Mouse (Mus musculus): ENCODE measurements at regions not wholly inside any gene's neighbourhood (a gene's known extent, or its start where the extent isn't known, plus 50 kb on each side); places are given as distances from the start of the nearest gene placed in this dataset.
A peak's percentile ranks its signal among the peaks of the same experiment; 100 is the strongest.

DNA sequence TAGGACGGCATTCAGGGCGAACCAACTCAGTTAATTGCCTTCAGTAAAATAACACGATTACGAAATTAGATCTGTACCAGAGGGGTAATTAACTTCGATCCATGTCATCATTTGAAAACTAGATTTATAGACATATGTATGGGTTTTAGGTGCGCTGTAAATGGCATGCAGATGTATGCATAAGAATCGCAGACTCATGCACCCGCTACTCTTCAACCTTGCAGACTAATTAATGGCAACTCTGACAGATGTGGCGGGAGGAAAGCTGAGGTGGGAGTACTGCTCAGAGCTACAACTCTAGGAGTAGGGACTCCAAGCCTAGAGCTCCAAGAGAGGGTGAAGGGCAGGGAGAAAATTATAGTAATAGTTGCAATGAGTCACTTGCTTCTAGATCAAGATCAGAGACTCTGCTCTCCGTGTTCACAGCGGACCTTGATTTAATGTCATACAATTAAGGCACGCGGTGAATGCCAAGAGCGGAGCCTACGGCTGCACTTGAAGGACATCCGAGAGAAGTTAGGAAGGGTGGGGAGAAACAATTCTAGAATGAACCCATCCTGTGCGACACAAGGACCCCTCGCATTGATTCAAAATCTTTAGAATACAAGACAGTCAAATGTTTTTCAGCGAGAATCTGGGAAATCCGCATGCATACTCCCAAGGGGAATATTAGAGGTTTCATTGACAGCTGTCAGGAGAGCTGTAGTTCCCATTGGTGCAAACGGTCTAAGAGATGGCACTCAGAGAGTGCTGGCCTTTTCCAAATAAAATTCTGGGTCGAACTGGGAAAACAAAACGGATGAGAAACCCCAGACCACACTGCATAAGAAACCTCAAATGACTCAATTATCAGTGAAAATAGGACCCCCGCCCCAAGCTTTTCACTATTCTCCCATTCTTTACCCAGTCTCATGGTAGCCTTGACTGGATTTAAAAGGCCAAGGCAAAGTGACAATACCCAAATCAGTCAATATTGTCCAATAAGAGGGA lies 152.6 kb upstream of the Cypt12 start:
- DNase-seq: peak; percentile 43

DNA sequence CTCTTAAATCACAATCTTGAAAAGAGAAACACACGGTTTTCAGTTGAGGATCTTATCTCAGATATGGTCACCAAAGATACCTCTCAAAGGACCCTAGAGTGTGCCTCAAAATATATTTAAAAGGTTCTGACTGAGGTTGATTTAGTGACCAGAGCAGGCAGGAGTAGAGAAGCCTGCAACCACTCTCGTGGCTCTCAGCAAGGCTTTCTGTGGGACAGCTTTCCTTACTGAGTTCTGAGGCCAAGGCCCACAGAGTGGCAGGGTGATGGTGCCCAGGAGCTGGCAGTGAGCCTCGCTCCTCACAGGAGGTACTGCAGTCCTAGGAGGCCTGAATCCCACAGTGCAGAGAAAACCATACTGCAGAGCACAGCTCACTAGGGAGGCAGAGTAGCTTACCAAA lies 151.4 kb upstream of the Cypt12 start:
- peak; percentile 49 for DNase-seq

DNA sequence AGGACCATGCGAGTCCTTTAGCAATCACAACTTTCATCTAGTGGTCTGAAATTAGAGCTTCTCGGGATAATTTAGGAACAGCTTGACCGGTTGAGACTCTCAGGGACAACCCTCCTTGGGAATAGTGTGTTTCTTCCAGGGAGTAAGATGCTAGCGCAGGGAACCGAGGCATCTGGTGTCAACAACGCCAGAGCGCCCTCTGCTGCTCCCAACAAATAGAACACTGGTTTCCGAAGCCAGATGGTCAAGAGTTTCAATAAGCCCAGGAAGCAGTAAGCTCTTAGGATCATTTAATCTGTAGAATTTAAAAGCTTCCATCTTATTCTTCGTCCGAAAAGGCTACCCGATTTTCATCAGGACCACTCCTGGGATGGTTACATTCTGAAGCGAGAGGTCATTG lies 149.8 kb upstream of the Cypt12 start:
- peak; percentile 88 for DNase-seq

DNA sequence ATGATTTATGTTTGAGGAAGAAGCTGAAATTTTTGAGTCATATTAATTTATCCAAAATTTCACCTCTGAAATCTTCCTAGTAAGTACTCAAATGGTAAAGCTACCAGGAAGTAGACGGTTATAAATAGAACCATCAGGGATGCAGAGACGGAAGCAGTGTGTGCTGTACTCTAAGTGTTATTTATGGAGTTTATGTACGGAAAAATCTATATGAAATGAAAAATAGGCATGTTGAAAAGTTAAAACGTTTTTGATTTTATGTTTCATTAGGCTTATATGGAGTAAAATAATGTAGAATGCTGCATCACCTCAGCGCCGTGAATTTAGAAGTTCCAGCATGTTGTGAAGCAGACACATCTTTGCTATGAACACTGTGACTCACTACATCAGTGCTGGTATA lies 149.1 kb upstream of the Cypt12 start:
- no peak for DNase-seq

DNA sequence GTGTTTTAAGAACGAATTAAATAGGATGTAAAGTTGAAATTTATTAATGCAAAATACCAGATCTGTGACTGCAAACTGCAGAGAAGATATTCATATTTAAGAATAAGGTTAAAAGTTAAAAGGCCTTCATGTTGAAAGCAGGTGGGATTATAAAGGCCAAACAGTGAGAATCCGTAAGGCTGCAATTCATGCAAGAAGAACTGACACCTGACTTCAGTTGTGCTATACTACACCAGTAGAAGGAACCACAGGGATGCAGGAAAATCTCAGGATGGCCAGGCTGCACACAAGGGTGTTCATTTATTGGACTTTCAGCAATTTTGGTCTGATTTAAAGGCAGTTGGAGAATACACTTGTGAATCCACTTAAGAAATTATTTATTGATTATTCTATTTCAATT lies 147.4 kb upstream of the Cypt12 start:
- no peak for DNase-seq

DNA sequence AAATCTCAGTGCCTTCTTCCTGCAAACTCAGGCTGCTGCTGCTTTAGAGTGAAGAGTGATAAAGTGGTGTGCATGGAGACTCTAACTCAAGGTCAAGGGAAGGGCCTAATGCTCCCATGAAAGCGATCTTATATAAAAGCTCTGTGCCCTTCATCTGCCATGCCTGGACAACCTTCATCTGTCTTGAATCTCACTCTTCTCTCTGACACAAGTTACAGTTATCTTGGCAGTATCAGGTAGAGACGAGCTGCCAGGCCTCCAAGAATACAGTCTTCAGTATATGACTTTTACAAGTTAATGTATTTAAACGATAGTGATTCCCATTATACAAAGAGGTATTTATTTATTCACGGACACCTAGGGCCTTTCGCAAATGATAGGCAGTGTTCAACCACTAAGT lies 146.7 kb upstream of the Cypt12 start:
- no peak for DNase-seq

DNA sequence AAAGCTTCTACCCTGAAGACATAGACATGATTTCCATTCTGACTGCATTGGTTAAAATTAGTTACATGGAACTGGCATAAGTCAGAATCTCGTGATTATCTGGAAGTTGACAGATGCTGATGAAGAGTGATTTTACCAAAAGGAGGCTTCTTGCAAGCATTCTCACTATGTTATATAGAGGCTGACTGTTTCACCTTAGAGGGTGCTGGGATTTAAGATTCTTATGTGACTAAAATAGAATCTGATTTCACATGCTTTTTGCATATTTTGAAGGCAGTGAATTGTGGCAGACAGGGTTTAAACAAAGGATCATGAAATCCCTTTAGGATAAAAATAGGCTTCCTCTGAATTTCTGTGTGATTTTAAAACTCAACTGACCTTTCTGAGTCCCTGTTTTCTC lies 143.0 kb upstream of the Cypt12 start:
- DNase-seq: no peak

DNA sequence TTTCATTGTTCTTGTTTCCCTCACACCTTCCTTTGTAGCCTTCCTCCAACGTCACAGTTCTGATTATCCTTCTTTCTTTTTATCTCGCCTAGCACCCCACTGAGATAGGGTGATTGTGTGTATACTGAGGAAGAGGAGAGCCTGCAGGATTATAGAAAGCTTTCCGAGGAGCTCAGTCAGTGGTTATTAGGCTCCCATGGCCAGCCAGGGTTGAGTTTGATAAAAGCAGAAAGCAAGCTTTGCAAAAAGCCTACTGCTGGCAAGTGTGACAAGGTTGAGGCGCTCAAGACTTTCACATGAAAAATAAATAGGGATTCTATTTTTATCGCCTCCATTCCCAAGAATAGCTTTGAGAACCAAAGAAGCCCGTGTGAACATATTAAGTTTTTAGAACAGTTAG lies 136.9 kb upstream of the Cypt12 start:
- DNase-seq: no peak

DNA sequence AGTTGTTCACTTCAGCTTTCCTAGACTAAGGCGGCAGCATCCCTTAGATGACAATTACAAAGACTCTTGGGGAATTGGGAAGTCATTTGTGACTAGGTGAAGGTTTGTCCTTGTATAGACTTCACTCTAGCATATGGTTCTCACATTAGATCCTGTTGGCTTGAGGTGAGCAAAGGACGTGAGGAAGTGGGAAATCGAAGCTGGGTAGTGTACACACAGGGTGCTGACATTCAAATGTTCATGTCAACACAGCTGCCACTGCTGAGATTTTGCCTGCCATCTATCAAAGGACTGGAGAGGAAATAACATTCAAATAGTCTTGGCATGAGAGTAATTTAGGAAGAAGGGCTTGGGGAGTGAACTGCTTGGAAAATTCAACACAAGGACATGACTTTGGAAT lies 124.0 kb upstream of the Cypt12 start:
- DNase-seq: no peak

DNA sequence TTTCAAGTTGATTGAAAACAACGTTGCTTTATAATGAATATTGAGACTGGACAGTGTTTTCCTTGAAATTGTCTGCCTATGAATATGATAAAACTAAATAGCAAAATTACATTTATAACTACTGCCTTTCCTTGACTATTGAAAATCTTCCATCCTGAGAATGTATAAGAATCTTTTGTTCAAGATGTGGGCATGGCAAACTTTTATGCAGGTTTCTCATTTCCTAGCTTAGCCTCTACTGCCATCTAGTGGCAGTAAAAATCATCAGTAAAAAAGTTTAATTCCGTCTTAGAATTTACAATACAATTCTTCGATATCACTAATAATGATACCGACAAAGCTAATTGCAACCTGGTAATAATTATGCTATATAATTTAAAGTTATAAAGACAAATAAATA lies 123.5 kb upstream of the Cypt12 start:
- DNase-seq: no peak

DNA sequence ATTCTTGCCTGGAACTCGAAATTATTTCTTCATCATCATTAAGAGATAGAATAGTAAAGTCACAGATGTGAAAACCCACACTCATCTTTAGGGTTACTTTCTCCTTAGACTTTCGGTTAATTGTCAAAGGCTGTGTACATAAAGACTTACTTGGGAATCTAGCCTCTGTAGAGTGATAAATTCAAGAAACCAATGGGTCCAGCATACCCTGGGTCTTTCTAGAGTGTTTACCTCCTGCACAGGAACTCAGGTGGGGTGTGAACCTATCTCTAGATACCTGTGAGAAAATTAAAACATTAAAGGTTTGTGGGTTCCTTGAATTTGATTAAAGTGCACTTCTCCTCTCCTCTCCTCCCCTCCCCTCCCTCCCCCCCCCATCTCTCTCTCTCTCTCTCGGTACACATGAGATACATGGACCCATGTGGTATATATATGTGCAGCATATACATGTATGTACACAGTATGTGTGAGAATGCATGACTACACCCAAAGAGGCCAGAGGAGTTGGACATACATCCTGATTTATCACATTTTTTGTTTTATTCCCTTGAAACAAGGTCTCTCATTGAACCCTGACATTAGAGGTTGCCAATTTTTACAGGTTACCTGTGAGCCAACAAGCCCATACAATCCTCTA lies 122.8 kb upstream of the Cypt12 start:
- DNase-seq: no peak

DNA sequence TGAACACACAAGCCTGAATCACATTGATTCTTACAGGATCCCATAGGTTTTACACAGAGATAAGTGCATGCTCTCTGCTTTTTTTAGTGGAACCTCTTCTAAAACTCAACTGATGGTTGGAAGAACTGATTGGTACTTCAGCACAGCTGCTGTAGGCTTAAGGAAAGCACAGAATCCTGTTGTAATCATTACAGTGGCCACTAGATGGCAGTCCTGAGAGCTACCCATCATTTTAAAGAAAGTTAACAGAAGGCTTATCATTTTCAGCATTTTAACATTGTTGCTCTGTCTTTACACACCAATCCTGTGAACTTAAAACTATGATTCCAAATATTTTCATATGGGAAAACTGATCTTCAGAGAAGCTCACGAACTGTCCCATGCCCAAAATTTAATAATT lies 113.5 kb upstream of the Cypt12 start:
- DNase-seq: peak; percentile 81

DNA sequence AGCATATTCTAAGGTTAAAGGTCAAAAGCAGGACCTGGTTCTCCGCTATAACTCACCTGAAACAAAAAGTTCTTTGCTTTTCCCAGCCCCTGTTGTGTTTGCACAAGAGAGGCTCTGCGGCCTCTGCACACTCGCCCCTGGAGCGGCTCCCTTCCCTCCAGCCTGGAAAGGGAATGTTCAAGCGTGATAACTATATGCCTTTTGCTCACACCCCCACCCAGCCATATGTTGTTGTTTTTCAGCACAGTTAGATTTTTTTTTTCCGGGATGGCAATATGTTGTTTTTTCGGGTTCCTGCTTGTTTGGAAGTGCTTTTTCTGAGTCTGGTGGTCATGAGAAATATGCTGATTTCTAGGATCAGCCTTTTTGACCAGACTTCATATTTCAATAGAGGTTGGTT lies 100.6 kb upstream of the Cypt12 start:
- DNase-seq: peak; percentile 52

DNA sequence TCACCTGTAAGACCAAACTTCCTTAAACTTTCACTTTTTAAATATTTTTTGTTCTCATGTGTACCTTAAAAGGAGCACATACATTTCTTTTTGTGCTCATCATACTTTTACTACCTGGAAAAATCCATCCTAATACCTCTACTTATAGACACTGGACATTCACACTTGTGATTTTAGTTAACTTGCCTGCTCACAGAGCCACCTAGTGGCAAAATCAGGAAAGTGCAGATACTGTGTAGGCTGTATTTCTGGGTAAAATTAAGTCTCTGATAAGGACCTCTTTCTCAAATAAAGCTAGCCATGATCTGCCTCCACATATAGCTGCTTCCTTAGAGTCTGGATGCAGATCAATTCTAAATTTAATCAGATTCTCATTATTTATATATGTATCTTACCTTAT lies 100.0 kb upstream of the Cypt12 start:
- peak; percentile 14 for DNase-seq

DNA sequence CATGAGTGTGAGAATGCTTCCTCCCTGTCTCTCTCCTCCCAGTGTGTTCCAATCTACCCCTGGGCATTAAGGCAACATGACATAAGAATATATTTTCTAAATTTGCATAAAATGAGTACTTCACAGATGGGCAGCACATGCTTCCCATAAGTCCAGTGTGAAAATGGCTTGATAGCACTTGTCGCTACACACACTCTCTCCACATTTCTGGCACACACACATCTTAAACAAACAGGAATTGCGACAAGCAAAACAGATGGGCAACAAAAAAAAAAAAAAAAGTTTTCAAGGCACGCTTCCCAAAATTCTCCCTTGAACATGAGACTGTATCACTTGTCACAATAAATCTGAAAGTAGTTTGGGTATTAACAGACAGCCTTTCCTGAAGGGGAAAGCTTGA lies 85.8 kb upstream of the Cypt12 start:
- no peak for DNase-seq

DNA sequence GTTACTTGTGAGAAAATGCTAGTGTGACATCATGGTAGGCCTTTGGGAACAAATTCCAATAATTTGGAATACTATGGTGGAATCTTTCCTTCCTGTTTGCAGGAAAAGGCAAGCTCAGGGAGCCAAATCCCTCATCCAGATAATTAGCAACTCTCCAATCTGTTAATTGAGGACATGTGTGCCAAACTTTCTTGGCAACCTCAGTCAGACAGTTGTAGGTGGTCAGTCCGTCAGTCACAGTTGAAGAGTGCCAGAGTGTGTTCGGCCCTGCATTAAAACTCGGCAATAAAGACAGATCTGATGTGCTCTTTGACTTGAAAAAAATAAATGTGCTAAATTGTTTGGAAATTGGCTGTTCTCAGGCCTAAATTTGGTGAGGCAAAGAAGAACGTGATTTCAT lies 83.1 kb upstream of the Cypt12 start:
- DNase-seq: no peak

DNA sequence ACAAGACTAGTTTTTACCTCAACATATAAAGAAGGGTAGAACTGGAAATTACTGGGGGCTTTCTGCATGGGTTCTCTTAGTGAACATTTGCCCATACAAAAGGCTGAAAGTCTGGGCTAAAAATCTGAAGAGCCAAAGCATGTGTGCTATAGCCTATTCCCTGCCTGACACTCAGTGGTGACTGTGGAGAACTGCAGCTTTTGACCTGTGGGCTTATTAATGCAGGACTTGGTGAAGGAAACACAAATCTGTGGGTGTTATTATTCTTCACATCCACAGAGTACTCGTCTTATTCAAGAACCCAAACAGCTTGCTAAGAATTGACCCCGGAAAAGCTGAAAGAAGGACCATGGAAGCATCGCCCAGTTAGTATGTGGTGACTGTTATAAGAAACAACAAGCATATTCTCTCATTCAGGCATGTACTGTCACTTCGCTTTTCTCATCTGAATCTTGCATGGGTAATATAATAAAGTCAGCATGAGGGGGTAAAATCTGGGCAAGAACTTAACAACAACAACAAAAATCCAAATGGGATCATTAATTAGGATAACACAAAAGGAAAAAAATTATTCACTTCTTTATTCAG lies 77.2 kb upstream of the Cypt12 start:
- peak; percentile 17 for DNase-seq

DNA sequence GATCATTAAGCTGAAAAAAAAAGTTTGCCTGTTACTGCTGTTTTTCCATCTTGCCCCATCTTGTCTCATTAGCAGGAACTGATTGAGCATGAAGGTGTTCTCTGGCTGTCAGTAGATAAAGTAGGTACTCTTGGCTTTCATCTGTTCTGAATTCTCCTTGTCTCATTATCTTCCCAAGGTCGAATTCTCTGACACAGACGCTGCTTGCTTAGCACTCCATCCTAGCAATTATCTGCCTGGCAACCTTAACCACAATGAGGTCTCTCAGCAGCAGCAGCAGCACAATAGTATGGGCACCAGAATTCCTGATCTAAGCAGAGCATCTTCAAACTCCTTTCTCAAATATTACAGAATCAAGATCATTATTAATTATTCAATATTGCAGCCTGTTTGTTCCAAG lies 52.3 kb upstream of the Cypt12 start:
- no peak for DNase-seq

DNA sequence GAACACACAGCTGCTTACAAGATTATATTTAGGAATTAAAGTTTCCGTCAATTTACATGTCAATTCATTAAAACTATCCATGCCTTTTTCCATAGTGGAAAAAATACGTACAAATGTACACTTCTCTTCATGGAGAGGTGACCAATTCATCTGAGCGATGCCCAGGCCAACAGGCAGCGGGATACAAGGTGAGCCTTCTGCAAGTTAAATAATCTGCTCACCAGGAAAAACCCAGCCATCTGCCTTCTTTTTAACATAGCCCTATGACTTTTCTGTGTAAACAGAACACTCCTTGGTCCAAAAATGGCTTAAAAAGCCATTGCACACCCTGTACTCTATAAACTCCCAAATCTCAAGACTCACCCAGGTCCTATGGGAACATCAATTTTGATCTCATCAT lies 51.5 kb upstream of the Cypt12 start:
- no peak for DNase-seq
